Mouse (Mus musculus): ENCODE measurements at regions not wholly inside any gene's neighbourhood (a gene's known extent, or its start where the extent isn't known, plus 50 kb on each side); places are given as distances from the start of the nearest gene placed in this dataset.

GRCm38 (mm10) chr2:74257034-74257781 lies 322.0 kb downstream of the Lnpk start:
- H3K36me3 ChIP-seq (ENCODE audit: control insufficient read depth, insufficient read depth, low read length): no peaks in the 10 kb centered on the region
- H3K27ac ChIP-seq (replicated peaks; ENCODE audit: low read depth, low read length): no peak overlapping the region
- 23% methylated on average over 8 of the region's 8 CpGs for WGBS
- DNase-seq (ENCODE audit: low spot score) (no peak), ATAC-seq (ENCODE audit: low FRiP score, low read depth) (no peak)
- TF ChIP-seq POLR2A (IDR thresholded peaks at IDR 0.05; ENCODE audit: borderline replicate concordance, extremely low read depth, insufficient read depth, insufficient read length): no peak
- no peaks in the 10 kb centered on the region for H3K27me3 ChIP-seq (ENCODE audit: control insufficient read depth, insufficient read depth, low read length)
- H3K4me2 ChIP-seq (replicated peaks; ENCODE audit: low read depth, low read length, severe bottlenecking): no peak overlapping the region
- no peak overlapping the region for H3K9ac ChIP-seq (ENCODE audit: low read depth, low read length, severe bottlenecking)
- H3K9me3 ChIP-seq (ENCODE audit: control insufficient read depth, low read length): no peaks in the 10 kb centered on the region
- no peaks in the 10 kb centered on the region for H3K4me1 ChIP-seq (ENCODE audit: control insufficient read depth, insufficient read depth, low read length)
- no peak overlapping the region for H3K4me3 ChIP-seq (replicated peaks; ENCODE audit: low read length)

- Histone ChIP-seq H3K9me3 (ENCODE audit: control insufficient read depth, low read length) (no peaks in the 10 kb centered on the region), H3K4me2 (replicated peaks; ENCODE audit: low read depth, low read length, severe bottlenecking) (no peak overlapping the region), H3K4me3 (replicated peaks; ENCODE audit: low read length) (no peak overlapping the region), H3K27me3 (ENCODE audit: control insufficient read depth, insufficient read depth, low read length) (no peaks in the 10 kb centered on the region), H3K9ac (ENCODE audit: low read depth, low read length, severe bottlenecking) (no peak overlapping the region), H3K4me1 (ENCODE audit: control insufficient read depth, insufficient read depth, low read length) (peaks cover 14% of the 10 kb centered on the region), H3K36me3 (ENCODE audit: control insufficient read depth, insufficient read depth, low read length) (no peaks in the 10 kb centered on the region), H3K27ac (replicated peaks; ENCODE audit: low read depth, low read length) (no peak overlapping the region)
- WGBS: 87% methylated on average over 3 of the region's 3 CpGs
- no peak for DNase-seq (ENCODE audit: low spot score)
- ATAC-seq (ENCODE audit: low FRiP score, low read depth): no peak
- TF ChIP-seq POLR2A (IDR thresholded peaks at IDR 0.05; ENCODE audit: borderline replicate concordance, extremely low read depth, insufficient read depth, insufficient read length): no peak
Observed at GRCm38 (mm10) chr2:74247521-74247920, 331.7 kb downstream of the Lnpk start.

- no peaks in the 10 kb centered on the region for H3K36me3 ChIP-seq (ENCODE audit: control insufficient read depth, insufficient read depth, low read length)
- H3K9ac ChIP-seq (ENCODE audit: low read depth, low read length, severe bottlenecking): no peak overlapping the region
- 82% methylated on average over 4 of the region's 4 CpGs for WGBS
- H3K9me3 ChIP-seq (ENCODE audit: control insufficient read depth, low read length): no peaks in the 10 kb centered on the region
- DNase-seq (ENCODE audit: low spot score) (no peak), ATAC-seq (ENCODE audit: low FRiP score, low read depth) (no peak)
- no peaks in the 10 kb centered on the region for H3K27me3 ChIP-seq (ENCODE audit: control insufficient read depth, insufficient read depth, low read length)
- no peak overlapping the region for H3K4me2 ChIP-seq (replicated peaks; ENCODE audit: low read depth, low read length, severe bottlenecking)
- no peak overlapping the region for H3K27ac ChIP-seq (replicated peaks; ENCODE audit: low read depth, low read length)
- H3K4me1 ChIP-seq (ENCODE audit: control insufficient read depth, insufficient read depth, low read length): peaks cover 15% of the 10 kb centered on the region
- TF ChIP-seq POLR2A (IDR thresholded peaks at IDR 0.05; ENCODE audit: borderline replicate concordance, extremely low read depth, insufficient read depth, insufficient read length): no peak
- H3K4me3 ChIP-seq (replicated peaks; ENCODE audit: low read length): no peak overlapping the region
Observed at GRCm38 (mm10) chr2:74246631-74247030, 332.6 kb downstream of the Lnpk start.

- no peak overlapping the region for H3K27ac ChIP-seq (replicated peaks; ENCODE audit: low read depth, low read length)
Observed at GRCm38 (mm10) chr2:74244203-74244602, 333.1 kb upstream of the Atp5g3 start.

GRCm38 (mm10) chr2:74243801-74244200 lies 332.7 kb upstream of the Atp5g3 start:
- 24% methylated on average over 9 of the region's 9 CpGs for WGBS
- no peaks in the 10 kb centered on the region for H3K27me3 ChIP-seq (ENCODE audit: control insufficient read depth, insufficient read depth, low read length)
- H3K4me2 ChIP-seq (replicated peaks; ENCODE audit: low read depth, low read length, severe bottlenecking): peak overlapping the region; percentile 20
- peaks cover 26% of the 10 kb centered on the region for H3K4me1 ChIP-seq (ENCODE audit: control insufficient read depth, insufficient read depth, low read length)
- H3K36me3 ChIP-seq (ENCODE audit: control insufficient read depth, insufficient read depth, low read length): no peaks in the 10 kb centered on the region
- no peak overlapping the region for H3K27ac ChIP-seq (replicated peaks; ENCODE audit: low read depth, low read length)
- no peak overlapping the region for H3K9ac ChIP-seq (ENCODE audit: low read depth, low read length, severe bottlenecking)
- no peak overlapping the region for H3K4me3 ChIP-seq (replicated peaks; ENCODE audit: low read length)
- no peaks in the 10 kb centered on the region for H3K9me3 ChIP-seq (ENCODE audit: control insufficient read depth, low read length)
- TF ChIP-seq POLR2A (IDR thresholded peaks at IDR 0.05; ENCODE audit: borderline replicate concordance, extremely low read depth, insufficient read depth, insufficient read length): no peak
- DNase-seq (ENCODE audit: low spot score) (peak; percentile 88), ATAC-seq (ENCODE audit: low FRiP score, low read depth) (peak; percentile 60)

More at GRCm38 (mm10) chr2:74244203-74244602, 333.1 kb upstream of the Atp5g3 start:
- WGBS: 71% methylated on average over 6 of the region's 6 CpGs
- no peak for TF ChIP-seq POLR2A (IDR thresholded peaks at IDR 0.05; ENCODE audit: borderline replicate concordance, extremely low read depth, insufficient read depth, insufficient read length)
- Histone ChIP-seq H3K9ac (ENCODE audit: low read depth, low read length, severe bottlenecking) (no peak overlapping the region), H3K4me3 (replicated peaks; ENCODE audit: low read length) (no peak overlapping the region), H3K27me3 (ENCODE audit: control insufficient read depth, insufficient read depth, low read length) (no peaks in the 10 kb centered on the region), H3K4me2 (replicated peaks; ENCODE audit: low read depth, low read length, severe bottlenecking) (peak overlapping the region; percentile 20; the same call in 1 of the 2 replicates), H3K4me1 (ENCODE audit: control insufficient read depth, insufficient read depth, low read length) (peaks cover 25% of the 10 kb centered on the region), H3K9me3 (ENCODE audit: control insufficient read depth, low read length) (no peaks in the 10 kb centered on the region), H3K36me3 (ENCODE audit: control insufficient read depth, insufficient read depth, low read length) (no peaks in the 10 kb centered on the region)
- DNase-seq (ENCODE audit: low spot score): no peak
- no peak for ATAC-seq (ENCODE audit: low FRiP score, low read depth)

Data from limb, embryonic 14.5 days (tissue).